Mouse (Mus musculus) limb, embryonic 10.5 days (tissue): ENCODE measurements at regions not wholly inside any gene's neighbourhood (a gene's known extent, or its start where the extent isn't known, plus 50 kb on each side); places are given as distances from the start of the nearest gene placed in this dataset.
A peak's percentile ranks its signal among the peaks of the same experiment; 100 is the strongest.

Source experiments
- DNase-seq: peaks from one replicate; pipeline ENCODE4 v3.0.0-alpha.2; 2017; ENCODE audit warnings: low spot score
- H3K27ac ChIP-seq: fragments of 300-500 bp; sonication (generic); 2 replicates; pipeline ENCODE4 v1.5.1; 2016; ENCODE audit warnings: mild to moderate bottlenecking
- H3K27me3 ChIP-seq: fragments of 300-500 bp; sonication (generic); 2 replicates; pipeline ENCODE4 v1.6.1; 2016; ENCODE audit warnings: low read depth, mild to moderate bottlenecking; ENCODE audit not compliant: poor library complexity, severe bottlenecking
- H3K36me3 ChIP-seq: fragments of 300-500 bp; sonication (generic); 2 replicates; pipeline ENCODE4 v1.6.1; 2016; ENCODE audit warnings: mild to moderate bottlenecking, moderate library complexity
- H3K4me1 ChIP-seq: fragments of 300-500 bp; sonication (generic); 2 replicates; pipeline ENCODE4 v1.6.1; 2016
- H3K4me3 ChIP-seq: fragments of 300-500 bp; sonication (generic); 2 replicates; pipeline ENCODE4 v1.5.1; 2016; ENCODE audit warnings: mild to moderate bottlenecking, moderate library complexity
- H3K9me3 ChIP-seq: fragments of 300-500 bp; sonication (generic); replicated peaks from 2 replicates; pipeline ENCODE4 v1.6.1; 2016; ENCODE audit warnings: mild to moderate bottlenecking
- WGBS: fragments of 180-500 bp; shearing (Covaris S2); methylation state at CpG from one replicate; pipeline ENCODE4 v1.1.7; 2016; 5-methylcytosine and 5-hydroxymethylcytosine counted together

DNA sequence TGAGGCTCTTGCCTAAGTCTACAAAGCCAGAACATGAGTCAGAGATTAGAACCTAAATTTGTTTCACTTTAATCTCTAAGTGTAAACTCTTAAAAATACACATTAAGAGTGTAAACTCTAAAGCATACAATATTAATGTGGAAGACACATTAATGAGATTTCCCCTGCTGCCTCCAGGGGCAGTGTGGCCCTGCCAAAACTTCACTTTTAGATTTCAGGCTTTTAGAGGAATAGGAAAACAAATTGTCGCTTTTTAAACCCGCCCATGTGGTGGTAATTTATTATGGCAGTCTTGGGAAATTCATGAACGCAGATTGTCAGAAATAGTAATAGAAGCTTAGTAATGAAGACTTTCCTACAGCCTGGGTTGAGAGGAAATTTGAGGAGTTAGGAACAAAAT, 549.0 kb upstream of the Lcorl start:
- no peaks in the 10 kb centered on the region for H3K27me3 ChIP-seq
- no peaks in the 10 kb centered on the region for H3K4me1 ChIP-seq
- DNase-seq: no peak
- H3K4me3 ChIP-seq: no peak overlapping the region
- 52% methylated on average over 3 of the region's 3 CpGs for WGBS
- no peaks in the 10 kb centered on the region for H3K36me3 ChIP-seq
- H3K27ac ChIP-seq: no peak overlapping the region
- no peaks in the 10 kb centered on the region for H3K9me3 ChIP-seq

DNA sequence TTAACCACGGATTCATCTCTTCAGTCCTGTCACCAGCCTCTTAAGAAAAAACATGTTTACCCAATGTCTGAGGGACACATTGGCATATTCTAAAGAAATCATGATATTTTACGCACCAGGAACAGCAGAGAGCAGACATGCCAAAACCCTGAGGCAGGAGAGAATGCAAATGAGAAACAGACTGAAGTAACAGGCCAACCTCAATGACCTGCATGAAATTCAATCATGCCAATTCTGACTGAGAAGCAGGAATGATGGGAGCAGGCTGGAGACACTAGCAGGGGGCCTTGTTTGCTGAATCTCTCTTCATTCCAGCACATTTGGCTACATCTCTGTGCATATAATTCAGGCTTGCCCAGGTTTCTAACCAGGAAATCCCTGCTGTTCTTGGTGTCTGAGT, 529.2 kb upstream of the Lcorl start:
- no peak overlapping the region for H3K27ac ChIP-seq
- no peaks in the 10 kb centered on the region for H3K4me1 ChIP-seq
- no peaks in the 10 kb centered on the region for H3K36me3 ChIP-seq
- DNase-seq: no peak
- H3K4me3 ChIP-seq: no peak overlapping the region
- no peaks in the 10 kb centered on the region for H3K27me3 ChIP-seq
- no peaks in the 10 kb centered on the region for H3K9me3 ChIP-seq
- 80% methylated on average over 2 of the region's 2 CpGs for WGBS

DNA sequence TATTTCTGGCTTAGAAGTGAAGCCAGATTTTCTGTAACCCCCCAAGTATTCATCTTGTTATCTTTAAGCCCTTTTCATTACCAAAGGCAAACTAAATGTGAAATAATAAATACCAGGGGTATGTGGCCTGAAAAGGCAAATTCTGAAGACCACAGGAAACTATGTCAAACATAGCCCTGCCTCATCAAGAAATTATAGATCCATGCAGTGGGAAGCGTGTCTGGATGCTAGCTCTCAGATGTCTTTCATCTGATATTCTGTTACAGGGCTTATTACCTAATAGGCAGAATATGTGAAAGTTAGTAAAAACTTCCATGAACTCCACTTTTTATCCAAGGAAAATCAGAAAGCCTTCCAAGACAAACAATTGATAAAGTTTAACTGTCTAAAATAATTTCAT, 509.9 kb upstream of the Lcorl start:
- H3K27me3 ChIP-seq: no peaks in the 10 kb centered on the region
- H3K27ac ChIP-seq: no peak overlapping the region
- H3K36me3 ChIP-seq: no peaks in the 10 kb centered on the region
- H3K9me3 ChIP-seq: no peaks in the 10 kb centered on the region
- no peak overlapping the region for H3K4me3 ChIP-seq
- 86% methylated on average over 1 of the region's 1 CpGs for WGBS
- H3K4me1 ChIP-seq: no peaks in the 10 kb centered on the region
- DNase-seq: no peak

DNA sequence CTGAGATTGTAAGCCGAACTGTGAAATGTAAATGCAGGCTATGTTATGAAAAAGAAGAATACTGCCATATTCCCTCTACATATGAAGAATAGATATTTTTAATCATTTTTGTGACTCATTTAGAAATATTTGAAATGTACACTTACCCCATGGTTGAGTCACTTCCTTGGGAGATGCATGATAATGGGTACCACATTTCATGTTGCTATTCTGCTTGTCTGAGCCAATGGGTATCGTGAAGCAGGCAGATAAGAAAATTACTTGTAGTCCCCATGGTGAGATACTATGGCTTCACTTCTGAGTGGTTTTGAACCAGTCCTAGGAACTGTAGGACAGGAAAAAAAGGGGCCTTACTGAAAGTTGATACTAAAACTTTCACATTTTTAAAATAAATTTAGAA, 506.2 kb upstream of the Lcorl start:
- H3K9me3 ChIP-seq: no peaks in the 10 kb centered on the region
- no peaks in the 10 kb centered on the region for H3K4me1 ChIP-seq
- H3K27me3 ChIP-seq: no peaks in the 10 kb centered on the region
- DNase-seq: no peak
- 96% methylated on average over 2 of the region's 2 CpGs for WGBS
- H3K36me3 ChIP-seq: no peaks in the 10 kb centered on the region
- H3K4me3 ChIP-seq: no peak overlapping the region
- H3K27ac ChIP-seq: no peak overlapping the region

DNA sequence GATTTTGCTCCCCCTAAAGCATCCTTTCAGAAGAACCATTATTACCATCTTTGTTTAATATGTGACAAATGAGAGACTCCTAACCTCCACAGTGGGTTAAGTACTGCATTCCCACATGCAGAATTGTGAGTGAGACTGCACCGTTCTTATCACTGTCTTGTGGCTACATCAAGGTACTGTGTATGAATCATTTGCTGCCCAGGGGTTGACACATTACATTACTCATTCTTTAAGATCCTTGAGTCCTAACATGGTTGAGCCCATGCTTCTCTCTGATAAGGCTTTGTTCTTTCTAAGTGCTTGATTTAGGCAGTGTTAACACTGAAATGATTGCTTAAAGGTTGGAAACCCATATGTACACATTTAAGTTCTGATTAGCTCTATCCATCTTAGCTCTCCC, 504.2 kb upstream of the Lcorl start:
- H3K4me3 ChIP-seq: no peak overlapping the region
- no peak for DNase-seq
- H3K27ac ChIP-seq: no peak overlapping the region
- H3K27me3 ChIP-seq: no peaks in the 10 kb centered on the region
- no peaks in the 10 kb centered on the region for H3K4me1 ChIP-seq
- no peaks in the 10 kb centered on the region for H3K9me3 ChIP-seq
- WGBS: 77% methylated on average over 1 of the region's 1 CpGs
- H3K36me3 ChIP-seq: no peaks in the 10 kb centered on the region

DNA sequence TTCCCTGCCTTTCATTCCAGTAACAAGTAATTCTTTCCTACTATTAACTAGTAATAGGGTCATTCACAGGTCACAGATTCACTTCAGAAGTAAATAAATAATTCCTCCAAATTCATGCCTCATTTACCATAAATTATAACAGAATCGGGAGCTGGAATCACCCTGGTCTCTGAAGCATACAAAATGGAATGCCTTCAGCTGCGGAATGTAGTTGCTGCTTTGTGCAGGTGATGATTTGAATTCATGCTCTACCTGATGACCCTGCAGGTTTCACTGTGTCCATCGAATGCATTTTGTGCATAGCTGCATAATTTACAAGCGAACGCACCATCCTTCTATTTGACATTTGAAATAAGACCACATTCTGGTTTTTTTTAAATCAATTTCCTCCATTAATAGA, 491.0 kb upstream of the Lcorl start:
- Histone ChIP-seq H3K27ac (no peak overlapping the region), H3K36me3 (no peaks in the 10 kb centered on the region), H3K27me3 (no peaks in the 10 kb centered on the region), H3K9me3 (no peaks in the 10 kb centered on the region), H3K4me3 (no peak overlapping the region), H3K4me1 (no peaks in the 10 kb centered on the region)
- no peak for DNase-seq
- WGBS: 92% methylated on average over 5 of the region's 5 CpGs

DNA sequence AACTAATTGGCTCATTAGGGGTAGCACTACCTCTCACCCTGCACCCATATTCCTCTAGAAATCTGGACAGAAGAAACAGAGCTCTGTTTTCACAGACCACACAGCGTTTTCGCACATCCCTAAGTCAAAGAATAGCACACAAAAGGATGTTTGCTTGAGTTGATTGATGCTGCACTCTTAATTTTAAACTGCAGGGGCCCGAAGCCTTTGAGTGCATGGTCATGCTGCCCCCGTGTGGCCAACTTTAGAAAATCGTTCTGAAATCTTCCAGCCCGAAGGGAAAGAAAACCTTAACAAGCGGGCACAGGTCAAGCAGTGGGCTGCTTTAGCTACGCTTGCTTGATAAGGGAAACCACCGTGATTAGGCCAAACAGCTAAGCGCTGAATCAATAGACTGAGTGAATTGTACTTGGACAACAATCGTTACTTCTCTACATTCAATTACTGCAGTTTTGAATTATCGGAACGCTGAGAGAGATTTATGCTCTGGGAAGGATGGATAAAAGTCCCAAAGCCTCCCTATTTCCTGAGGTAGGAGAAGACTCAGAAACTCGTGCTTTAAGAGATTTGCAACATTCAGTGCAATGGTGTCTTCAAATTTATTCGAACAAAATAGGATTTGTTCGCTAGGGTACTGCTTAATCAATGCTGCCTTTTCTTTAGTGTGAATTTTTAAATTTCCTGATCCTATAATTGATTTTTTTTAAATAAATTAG, 490.1 kb upstream of the Lcorl start:
- Histone ChIP-seq H3K9me3 (no peaks in the 10 kb centered on the region), H3K27ac (no peak overlapping the region), H3K4me3 (no peak overlapping the region), H3K27me3 (no peaks in the 10 kb centered on the region), H3K36me3 (no peaks in the 10 kb centered on the region), H3K4me1 (no peaks in the 10 kb centered on the region)
- peak; percentile 83 for DNase-seq
- WGBS: 26% methylated on average over 16 of the region's 16 CpGs

DNA sequence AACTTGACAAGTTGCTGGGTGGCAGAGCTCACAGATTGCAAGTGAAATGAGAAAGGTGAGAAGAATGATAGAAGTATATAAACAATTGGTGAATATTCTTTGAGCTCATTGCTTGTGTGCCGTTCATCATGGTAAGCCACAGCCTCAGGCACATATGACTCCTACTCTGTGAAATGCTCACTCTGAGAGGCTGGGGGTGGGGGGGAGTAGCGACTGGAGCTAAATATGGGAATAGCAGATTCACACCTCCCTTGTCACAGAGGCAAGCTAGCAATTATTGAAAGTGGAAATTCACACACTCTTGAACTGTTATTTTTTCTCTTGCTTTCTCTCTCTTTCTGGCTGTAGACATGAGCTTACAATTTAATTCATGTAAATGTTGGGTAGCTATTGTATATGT, 481.0 kb upstream of the Lcorl start:
- Histone ChIP-seq H3K27ac (no peak overlapping the region), H3K4me1 (no peaks in the 10 kb centered on the region), H3K36me3 (no peaks in the 10 kb centered on the region), H3K4me3 (no peak overlapping the region), H3K27me3 (no peaks in the 10 kb centered on the region), H3K9me3 (no peaks in the 10 kb centered on the region)
- WGBS: 83% methylated on average over 2 of the region's 2 CpGs
- DNase-seq: no peak

DNA sequence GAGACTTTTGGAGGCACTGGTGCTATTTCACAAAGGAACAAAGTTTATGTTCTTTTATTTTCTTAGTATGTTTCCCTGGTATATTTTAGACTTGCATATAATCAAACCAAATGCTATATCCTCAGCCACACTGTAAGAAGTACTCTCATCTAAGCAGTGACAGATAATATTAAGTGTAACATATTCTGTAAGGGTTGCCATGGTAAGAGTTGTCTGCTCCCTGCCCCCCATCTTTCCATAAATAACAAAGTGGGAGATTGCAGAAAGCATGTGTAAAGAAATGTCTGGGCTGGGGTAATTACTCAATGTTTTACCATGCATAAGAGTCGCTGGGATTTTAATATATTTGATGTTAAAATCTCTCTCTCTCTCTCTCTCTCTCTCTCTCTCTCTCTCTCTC, 473.5 kb upstream of the Lcorl start:
- Histone ChIP-seq H3K4me3 (no peak overlapping the region), H3K4me1 (no peaks in the 10 kb centered on the region), H3K36me3 (no peaks in the 10 kb centered on the region), H3K27me3 (no peaks in the 10 kb centered on the region), H3K9me3 (no peaks in the 10 kb centered on the region), H3K27ac (no peak overlapping the region)
- WGBS: 62% methylated on average over 1 of the region's 1 CpGs
- DNase-seq: no peak
